Comparison of ENCODE assay signal across 18 mouse cellular contexts in genomic region chr9:96261980-96262379, GRCm38 (mm10).
DNase-seq lines count a peak whose midpoint lies in the region; ATAC-seq and TF ChIP-seq lines count a peak whose summit lies in the region.
"Had no signal": no experiment of that assay in that cellular context is flagged by ENCODE, and none has a peak within 500 bp of the region (broad histone marks: within the 10 kb centered on the region; RNA-seq: fewer than 3 reads in every experiment).

No protein-coding gene starts in this region.

- no peaks in the 10 kb centered on the region for H3K9me3 ChIP-seq in intestine, postnatal 0 days (ENCODE audit: control insufficient read depth)
- H3K9me3 ChIP-seq in intestine, embryonic 15.5 days = no peaks in the 10 kb centered on the region
- no peaks in the 10 kb centered on the region for H3K9me3 ChIP-seq in midbrain, postnatal 0 days (ENCODE audit: low read length)
- no peaks in the 10 kb centered on the region for H3K9me3 ChIP-seq in midbrain, embryonic 15.5 days
- H3K9me3 ChIP-seq in liver, embryonic 14.5 days (ENCODE audit: control insufficient read depth, low read length) = no peaks in the 10 kb centered on the region
- H3K9me3 ChIP-seq: embryonic facial prominence, embryonic 15.5 days; heart, embryonic 13.5 days; hindbrain, embryonic 15.5 days; limb, embryonic 15.5 days; neural tube, embryonic 13.5 days had no signal

- TF ChIP-seq CTCF in intestine, postnatal 0 days (IDR thresholded peaks at IDR 0.05; ENCODE audit: low read depth) = peak; percentile 19; the same call in 1 of the 2 replicates
- TF ChIP-seq CTCF in midbrain, postnatal 0 days (IDR thresholded peaks at IDR 0.05) = 0 out of 2 replicates have a peak, but pooled peaks have one; percentile 1
- TF ChIP-seq CTCF in liver, embryonic 14.5 days (IDR thresholded peaks at IDR 0.05; ENCODE audit: low read depth) = peak; percentile 59

- DNase-seq in midbrain, postnatal 0 days (ENCODE audit: low spot score) = no peak
- no peak for DNase-seq in liver, embryonic 14.5 days (ENCODE audit: low read depth in 3 of 3, low spot score in 3 of 3)
- no peak for DNase-seq in right cerebral cortex, postnatal 10 days (ENCODE audit: low spot score in 2 of 2)
- no peak for DNase-seq in adrenal gland, adult (ENCODE audit: inconsistent age in 2 of 2, low spot score in 1 of 2)
- DNase-seq: cerebellum, adult 18-20 months; cerebellum, postnatal 36 days; kidney, adult 18-20 months; kidney, postnatal 10 days; thymus, postnatal 36 days had no signal

- no peak for ATAC-seq in intestine, postnatal 0 days
- ATAC-seq in intestine, embryonic 15.5 days = no peak
- ATAC-seq in midbrain, postnatal 0 days (ENCODE audit: low FRiP score) = no peak
- no peak for ATAC-seq in midbrain, embryonic 15.5 days (replicated peaks)
- no peak for ATAC-seq in liver, embryonic 14.5 days (ENCODE audit: insufficient read depth)
- ATAC-seq: lung, postnatal 0 days had no signal

- no peak overlapping the region for H3K4me3 ChIP-seq in intestine, postnatal 0 days (ENCODE audit: low read depth, low read length)
- no peak overlapping the region for H3K4me3 ChIP-seq in intestine, embryonic 15.5 days (replicated peaks)
- H3K4me3 ChIP-seq in midbrain, postnatal 0 days (ENCODE audit: low read depth, low read length) = no peak overlapping the region
- H3K4me3 ChIP-seq in midbrain, embryonic 15.5 days = no peak overlapping the region
- H3K4me3 ChIP-seq in liver, embryonic 14.5 days (ENCODE audit: insufficient read depth in 1 of 2, low read depth in 2 of 2, low read length in 2 of 2) = peak overlapping the region; percentile 24 to 78; a peak in 3 of 4 replicates
- H3K4me3 ChIP-seq: embryonic facial prominence, embryonic 15.5 days; heart, embryonic 13.5 days; hindbrain, embryonic 15.5 days; limb, embryonic 15.5 days; neural tube, embryonic 13.5 days had no signal

- no peaks in the 10 kb centered on the region for H3K4me1 ChIP-seq in intestine, postnatal 0 days (replicated peaks; ENCODE audit: control insufficient read depth, insufficient read depth, low read length)
- H3K4me1 ChIP-seq in intestine, embryonic 15.5 days (replicated peaks) = 0 out of 2 replicates have a peak, but pooled peaks cover 2% of the 10 kb centered on the region
- H3K4me1 ChIP-seq in midbrain, postnatal 0 days (ENCODE audit: insufficient read depth, low read length) = no peaks in the 10 kb centered on the region
- peaks cover 11% of the 10 kb centered on the region for H3K4me1 ChIP-seq in midbrain, embryonic 15.5 days
- peaks cover 27 to 32% of the 10 kb centered on the region in 2 experiments for H3K4me1 ChIP-seq in liver, embryonic 14.5 days (replicated peaks; ENCODE audit: control insufficient read depth in 2 of 2, insufficient read depth in 2 of 2, low read length in 1 of 2)
- H3K4me1 ChIP-seq: embryonic facial prominence, embryonic 15.5 days had no signal

- WGBS in intestine, postnatal 0 days = 95% methylated on average over 6 of the region's 6 CpGs
- 95% methylated on average over 6 of the region's 6 CpGs for WGBS in intestine, embryonic 15.5 days
- WGBS in midbrain, postnatal 0 days = 95% methylated on average over 6 of the region's 6 CpGs
- WGBS in midbrain, embryonic 15.5 days = 94% methylated on average over 6 of the region's 6 CpGs
- WGBS in liver, embryonic 14.5 days (ENCODE audit: insufficient replicate concordance) = 91% methylated on average over 6 of the region's 6 CpGs

- H3K36me3 ChIP-seq in intestine, postnatal 0 days (ENCODE audit: control insufficient read depth, insufficient read depth) = no peaks in the 10 kb centered on the region
- no peaks in the 10 kb centered on the region for H3K36me3 ChIP-seq in intestine, embryonic 15.5 days
- no peaks in the 10 kb centered on the region for H3K36me3 ChIP-seq in midbrain, postnatal 0 days (ENCODE audit: insufficient read depth, low read length)
- H3K36me3 ChIP-seq in midbrain, embryonic 15.5 days (replicated peaks) = no peaks in the 10 kb centered on the region
- peaks cover 19% of the 10 kb centered on the region for H3K36me3 ChIP-seq in liver, embryonic 14.5 days (replicated peaks; ENCODE audit: control insufficient read depth, insufficient read depth, low read depth)
- H3K36me3 ChIP-seq: embryonic facial prominence, embryonic 15.5 days; heart, embryonic 13.5 days; hindbrain, embryonic 15.5 days; limb, embryonic 15.5 days; neural tube, embryonic 13.5 days had no signal

- no peaks in the 10 kb centered on the region for H3K27me3 ChIP-seq in intestine, postnatal 0 days (replicated peaks; ENCODE audit: control insufficient read depth, insufficient read depth, low read length)
- H3K27me3 ChIP-seq in intestine, embryonic 15.5 days (replicated peaks) = no peaks in the 10 kb centered on the region
- H3K27me3 ChIP-seq in midbrain, postnatal 0 days (ENCODE audit: insufficient read depth, low read length) = no peaks in the 10 kb centered on the region
- H3K27me3 ChIP-seq in midbrain, embryonic 15.5 days (replicated peaks) = no peaks in the 10 kb centered on the region
- no peaks in the 10 kb centered on the region for H3K27me3 ChIP-seq in liver, embryonic 14.5 days (ENCODE audit: control insufficient read depth, insufficient read depth, low read length)
- H3K27me3 ChIP-seq: embryonic facial prominence, embryonic 15.5 days; heart, embryonic 13.5 days; hindbrain, embryonic 15.5 days; limb, embryonic 15.5 days; neural tube, embryonic 13.5 days had no signal

- no peak for TF ChIP-seq EP300 in liver, embryonic 14.5 days (IDR thresholded peaks at IDR 0.05; ENCODE audit: low read depth)

- no peak overlapping the region for H3K4me2 ChIP-seq in intestine, postnatal 0 days (replicated peaks; ENCODE audit: low read depth)
- no peak overlapping the region for H3K4me2 ChIP-seq in intestine, embryonic 15.5 days (replicated peaks)
- no peak overlapping the region for H3K4me2 ChIP-seq in midbrain, postnatal 0 days (ENCODE audit: low read depth, low read length, poor library complexity, severe bottlenecking)
- no peak overlapping the region for H3K4me2 ChIP-seq in midbrain, embryonic 15.5 days
- peak overlapping the region; percentile 77 for H3K4me2 ChIP-seq in liver, embryonic 14.5 days (ENCODE audit: low read depth)
- H3K4me2 ChIP-seq: embryonic facial prominence, embryonic 15.5 days; heart, embryonic 13.5 days; limb, embryonic 15.5 days had no signal

- no peak overlapping the region for H3K27ac ChIP-seq in intestine, postnatal 0 days (ENCODE audit: low read depth, low read length)
- no peak overlapping the region for H3K27ac ChIP-seq in intestine, embryonic 15.5 days
- no peak overlapping the region for H3K27ac ChIP-seq in midbrain, postnatal 0 days (ENCODE audit: low read depth, low read length)
- no peak overlapping the region for H3K27ac ChIP-seq in midbrain, embryonic 15.5 days
- no peak overlapping the region; the same call in 1 of the 2 replicates for H3K27ac ChIP-seq in liver, embryonic 14.5 days
- H3K27ac ChIP-seq: embryonic facial prominence, embryonic 15.5 days; heart, embryonic 13.5 days; hindbrain, embryonic 15.5 days; limb, embryonic 15.5 days; neural tube, embryonic 13.5 days had no signal

- no peak overlapping the region for H3K9ac ChIP-seq in intestine, postnatal 0 days (ENCODE audit: low read depth, low read length)
- H3K9ac ChIP-seq in intestine, embryonic 15.5 days = no peak overlapping the region
- no peak overlapping the region for H3K9ac ChIP-seq in midbrain, postnatal 0 days (replicated peaks; ENCODE audit: low read length, poor library complexity, severe bottlenecking)
- H3K9ac ChIP-seq in midbrain, embryonic 15.5 days = no peak overlapping the region
- peak overlapping the region; percentile 72; the same call in 1 of the 2 replicates for H3K9ac ChIP-seq in liver, embryonic 14.5 days (replicated peaks)
- H3K9ac ChIP-seq: embryonic facial prominence, embryonic 15.5 days; heart, embryonic 13.5 days; hindbrain, embryonic 15.5 days; limb, embryonic 15.5 days; neural tube, embryonic 13.5 days had no signal

Comparison
In these comparisons a context has a peak if more than half of its experiments do, and no peak if none do; other contexts are left out.
1. H3K4me3 ChIP-seq: peak in liver, embryonic 14.5 days (2 of 2); none in intestine, postnatal 0 days (single experiment), intestine, embryonic 15.5 days (single experiment), midbrain, postnatal 0 days (single experiment) and midbrain, embryonic 15.5 days (single experiment).
2. CTCF ChIP-seq: peak in every context shown above with its lines; median percentile 59 in liver, embryonic 14.5 days; 19 in intestine, postnatal 0 days; 1 in midbrain, postnatal 0 days.